8 mouse cellular contexts compared by ENCODE assay signal in the genomic region with DNA sequence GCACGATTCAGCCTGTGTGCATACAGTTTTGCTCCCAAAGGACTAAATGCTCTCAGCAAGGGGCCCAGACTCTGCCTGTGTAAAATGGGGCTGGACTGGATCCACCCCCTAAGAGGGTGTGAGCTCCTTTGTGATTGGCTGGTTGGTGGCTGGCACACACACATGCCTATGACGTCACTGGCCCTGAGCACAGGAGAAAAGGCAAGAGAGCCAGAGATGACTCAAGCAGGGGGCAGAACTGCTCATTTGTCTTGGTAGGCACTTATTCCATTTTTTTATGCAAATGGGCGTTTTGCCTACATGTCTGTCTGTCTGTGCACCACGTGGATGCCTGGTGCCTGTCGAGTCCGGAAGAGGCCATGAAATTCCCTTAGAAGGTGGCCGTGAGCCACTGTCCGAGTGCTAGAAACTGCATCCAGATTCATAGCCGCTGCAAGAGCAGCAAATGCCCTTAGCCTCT. TPM values are rescaled to one million over a fixed set of nuclear protein-coding genes. Genes with fewer than 3 reads are reported as not detected.
DNase-seq lines count a peak whose midpoint lies in the region; ATAC-seq lines count a peak whose summit lies in the region.

No protein-coding gene starts in this region.

- peak; percentile 89 for DNase-seq in Muller cell, postnatal 12 days (ENCODE audit: inconsistent ontology term)
- peak; percentile 84 for DNase-seq in c-Kit-positive CD71-positive TER-119-negative erythroid progenitor cells, embryonic 14.5 days (ENCODE audit: low read depth)
- DNase-seq in forebrain, embryonic 14.5 days (ENCODE audit: low spot score) = peak; percentile 90
- DNase-seq in left cerebral cortex, adult 11 months (ENCODE audit: low spot score) = peak; percentile 44
- peak; percentile 82 for DNase-seq in lung, postnatal 10 days
- peak; percentile 49 for DNase-seq in ovary, postnatal 14 days (ENCODE audit: low spot score)
- DNase-seq in spleen, adult 18-20 months = no peak

- ATAC-seq in forebrain, embryonic 14.5 days = peak; percentile 86
- ATAC-seq in hindbrain, embryonic 12.5 days (ENCODE audit: low FRiP score) = peak; percentile 86

- no peaks in the 10 kb centered on the region for H3K36me3 ChIP-seq in forebrain, embryonic 14.5 days (ENCODE audit: control insufficient read depth, insufficient read depth, low read length)
- no peaks in the 10 kb centered on the region for H3K36me3 ChIP-seq in hindbrain, embryonic 12.5 days

- H3K4me2 ChIP-seq in forebrain, embryonic 14.5 days (ENCODE audit: low read length) = peak overlapping the region; percentile 29
- H3K4me2 ChIP-seq in hindbrain, embryonic 12.5 days (replicated peaks) = peak overlapping the region; percentile 48

- H3K4me3 ChIP-seq in forebrain, embryonic 14.5 days (ENCODE audit: low read depth, low read length) = peak overlapping the region; percentile 19
- peak overlapping the region; percentile 18; the same call in 1 of the 2 replicates for H3K4me3 ChIP-seq in hindbrain, embryonic 12.5 days

- H3K27ac ChIP-seq in forebrain, embryonic 14.5 days (ENCODE audit: low read depth, low read length) = no peak overlapping the region
- H3K27ac ChIP-seq in hindbrain, embryonic 12.5 days = no peak overlapping the region

- no peaks in the 10 kb centered on the region for H3K4me1 ChIP-seq in forebrain, embryonic 14.5 days (ENCODE audit: control insufficient read depth, insufficient read depth, low read length)
- H3K4me1 ChIP-seq in hindbrain, embryonic 12.5 days = peaks cover 12% of the 10 kb centered on the region

- no peaks in the 10 kb centered on the region for H3K27me3 ChIP-seq in forebrain, embryonic 14.5 days (replicated peaks; ENCODE audit: control insufficient read depth, insufficient read depth, low read length)
- no peaks in the 10 kb centered on the region; the same call in 1 of the 2 replicates for H3K27me3 ChIP-seq in hindbrain, embryonic 12.5 days

- H3K9me3 ChIP-seq in forebrain, embryonic 14.5 days (replicated peaks; ENCODE audit: control insufficient read depth, low read length) = no peaks in the 10 kb centered on the region
- no peaks in the 10 kb centered on the region for H3K9me3 ChIP-seq in hindbrain, embryonic 12.5 days (replicated peaks)

- WGBS in forebrain, embryonic 14.5 days = 22% methylated on average over 9 of the region's 9 CpGs
- WGBS in hindbrain, embryonic 12.5 days = 25% methylated on average over 9 of the region's 9 CpGs

- peak overlapping the region; percentile 42; the same call in 1 of the 2 replicates for H3K9ac ChIP-seq in forebrain, embryonic 14.5 days (ENCODE audit: low read length)
- peak overlapping the region; percentile 35; the same call in 1 of the 2 replicates for H3K9ac ChIP-seq in hindbrain, embryonic 12.5 days

RNA-seq across cellular contexts. Expression of a gene that starts 10.7 kb away (rescaled TPM):
- not detected in 2 replicates for polyA plus RNA-seq in forebrain, embryonic 14.5 days (2014; fragmentation: Nextera tagmentation; extraction: Ambion mirVana)
- polyA plus RNA-seq in hindbrain, embryonic 12.5 days (2016; fragmentation: Nextera tagmentation; extraction: Ambion mirVana) = not detected in 2 replicates

RNA-seq across cellular contexts. Expression of a gene that starts 19.0 kb away (rescaled TPM):
- 2.3 and 3.2 TPM in 2 replicates for polyA plus RNA-seq in forebrain, embryonic 14.5 days (2014; fragmentation: Nextera tagmentation; extraction: Ambion mirVana)
- 1.7 and 2.1 TPM in 2 replicates for polyA plus RNA-seq in hindbrain, embryonic 12.5 days (2016; fragmentation: Nextera tagmentation; extraction: Ambion mirVana)

RNA-seq across cellular contexts. Expression of a gene that starts 50.9 kb away (rescaled TPM):
- polyA plus RNA-seq in forebrain, embryonic 14.5 days (2014; fragmentation: Nextera tagmentation; extraction: Ambion mirVana) = 0.05 and 0.06 TPM in 2 replicates
- 0.68 TPM in 2 replicates for polyA plus RNA-seq in hindbrain, embryonic 12.5 days (2016; fragmentation: Nextera tagmentation; extraction: Ambion mirVana)

Comparison
In these comparisons a context has a peak if more than half of its experiments do, and no peak if none do; other contexts are left out.
1. DNase-seq: peak in Muller cell, postnatal 12 days (single experiment), c-Kit-positive CD71-positive TER-119-negative erythroid progenitor cells, embryonic 14.5 days (single experiment), forebrain, embryonic 14.5 days (single experiment), left cerebral cortex, adult 11 months (single experiment), lung, postnatal 10 days (single experiment) and ovary, postnatal 14 days (single experiment); none in spleen, adult 18-20 months (0 of 2).